Mouse (Mus musculus) heart, embryonic 11.5 days (tissue): Measurements from ENCODE around the gene Slc32a1. TPM values are rescaled to one million over a fixed set of nuclear protein-coding genes. Genes with fewer than 3 reads are reported as not detected.

Experiments used
- ATAC-seq: fragments of 200-750 bp; cut with Nextera tagmentation; replicated peaks from 2 replicates; pipeline ENCODE4 v1.8.0; 2017; ENCODE audit warnings: moderate library complexity; ENCODE audit not compliant: insufficient number of reproducible peaks, low FRiP score, low TSS enrichment
- H3K27ac ChIP-seq: fragments of 300-500 bp; sonication (generic); 2 replicates; pipeline ENCODE4 v1.5.1; 2014; ENCODE audit warnings: mild to moderate bottlenecking, low read depth, low read length
- H3K27me3 ChIP-seq: fragments of 300-500 bp; sonication (generic); 2 replicates; pipeline ENCODE4 v1.6.1; 2014; ENCODE audit warnings: mild to moderate bottlenecking, low read length, mixed read lengths; ENCODE audit not compliant: control insufficient read depth, insufficient read depth
- H3K36me3 ChIP-seq: fragments of 300-500 bp; sonication (generic); 2 replicates; pipeline ENCODE4 v1.6.1; 2014; ENCODE audit warnings: mild to moderate bottlenecking, low read length, moderate library complexity, mixed read lengths; ENCODE audit not compliant: control insufficient read depth, insufficient read depth
- H3K4me1 ChIP-seq: fragments of 300-500 bp; sonication (generic); 2 replicates; pipeline ENCODE4 v1.6.1; 2014; ENCODE audit warnings: low read length; ENCODE audit not compliant: control insufficient read depth, insufficient read depth
- H3K4me2 ChIP-seq: fragments of 300-500 bp; sonication (generic); 2 replicates; pipeline ENCODE4 v1.6.1; 2014; ENCODE audit warnings: mild to moderate bottlenecking, moderate library complexity
- H3K4me3 ChIP-seq: fragments of 300-500 bp; sonication (generic); 2 replicates; pipeline ENCODE4 v1.5.1; 2014; ENCODE audit warnings: low read depth, low read length
- H3K9ac ChIP-seq: fragments of 300-500 bp; sonication (generic); 2 replicates; pipeline ENCODE4 v1.6.1; 2014; ENCODE audit warnings: mild to moderate bottlenecking, low read depth, low read length, moderate library complexity
- H3K9me3 ChIP-seq: fragments of 300-500 bp; sonication (generic); replicated peaks from 2 replicates; pipeline ENCODE4 v1.6.1; 2016; ENCODE audit warnings: low read length; ENCODE audit not compliant: control insufficient read depth
- WGBS: fragments of 180-500 bp; shearing (Covaris S2); extraction: QIAGEN DNeasy Blood & Tissue Kit; methylation state at CpG from one replicate; pipeline ENCODE4 v1.1.7; 2014; ENCODE audit not compliant: insufficient replicate concordance; 5-methylcytosine and 5-hydroxymethylcytosine counted together
- polyA plus RNA-seq: library from polyadenylated mRNA; unstranded; fragments of >200 nt; fragmentation: Nextera tagmentation; extraction: Ambion mirVana; gene quantifications from 2 replicates; pipeline ENCODE4 v1.2.1, GENCODE M21; 2014

Slc32a1 gene
- polyA plus RNA-seq, 1 experiment from 2014 or later: 0.07 TPM

- no peak overlapping the region for H3K4me2 ChIP-seq
- no peaks in the 10 kb centered on the region for H3K36me3 ChIP-seq
- WGBS: 58% methylated on average over 3 of the region's 3 CpGs
- no peaks in the 10 kb centered on the region for H3K9me3 ChIP-seq
- ATAC-seq: no peak
- H3K9ac ChIP-seq: no peak overlapping the region
- no peak overlapping the region for H3K27ac ChIP-seq
- H3K27me3 ChIP-seq: peaks cover 10% of the 10 kb centered on the region
- H3K4me1 ChIP-seq: no peaks in the 10 kb centered on the region
- no peak overlapping the region for H3K4me3 ChIP-seq
These were observed 20.1 kb upstream of the Slc32a1 start for GRCm38 (mm10) chr2:158590495-158590894.

DNA sequence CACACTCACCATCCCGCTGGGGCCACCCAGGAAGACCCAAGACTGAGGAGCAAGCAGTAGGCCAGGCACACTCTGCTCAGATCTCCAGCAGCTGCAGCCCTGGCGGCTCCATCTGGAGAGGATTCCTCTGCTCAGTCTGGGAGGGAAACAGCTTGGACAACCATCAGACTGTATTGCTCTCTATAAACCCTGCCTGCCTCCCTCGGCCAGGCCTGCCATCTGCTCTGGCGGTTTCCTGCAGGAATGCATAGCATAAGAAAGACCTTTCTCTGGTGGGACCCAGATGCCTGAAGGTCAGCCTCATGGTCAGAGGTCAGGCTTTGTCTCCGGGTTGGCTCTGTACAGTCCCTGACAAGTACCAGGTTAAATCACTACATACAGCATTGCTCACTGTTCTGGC lies 19.3 kb upstream of the Slc32a1 start:
- no peaks in the 10 kb centered on the region for H3K9me3 ChIP-seq
- no peak overlapping the region for H3K4me2 ChIP-seq
- no peaks in the 10 kb centered on the region for H3K36me3 ChIP-seq
- H3K9ac ChIP-seq: no peak overlapping the region
- 43% methylated on average over 5 of the region's 5 CpGs for WGBS
- no peak overlapping the region for H3K4me3 ChIP-seq
- no peak overlapping the region for H3K27ac ChIP-seq
- H3K27me3 ChIP-seq: peaks cover 14% of the 10 kb centered on the region
- no peaks in the 10 kb centered on the region for H3K4me1 ChIP-seq
- ATAC-seq: no peak

DNA sequence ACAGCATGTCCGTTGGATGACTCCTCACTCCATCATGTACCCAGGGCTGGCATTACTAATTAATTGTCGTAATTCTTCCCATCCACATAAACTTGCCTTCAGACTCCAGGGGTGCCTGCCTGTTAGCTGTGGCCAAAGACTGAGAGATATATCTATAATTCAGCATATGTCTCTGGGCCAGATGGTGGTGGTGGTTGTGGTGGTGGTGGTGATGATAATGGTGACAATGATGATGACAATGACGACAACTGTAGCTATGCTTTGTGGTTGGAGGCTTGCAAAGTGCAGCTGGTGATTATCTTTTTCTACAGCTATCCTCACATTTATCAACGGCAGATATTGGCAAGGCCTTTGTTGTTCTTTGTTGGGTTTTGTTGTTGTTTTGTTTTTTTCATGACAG lies 17.2 kb upstream of the Slc32a1 start:
- WGBS: 73% methylated on average over 4 of the region's 4 CpGs
- peaks cover 13% of the 10 kb centered on the region for H3K27me3 ChIP-seq
- no peak overlapping the region for H3K9ac ChIP-seq
- ATAC-seq: no peak
- no peaks in the 10 kb centered on the region for H3K4me1 ChIP-seq
- H3K36me3 ChIP-seq: no peaks in the 10 kb centered on the region
- no peak overlapping the region for H3K27ac ChIP-seq
- no peaks in the 10 kb centered on the region for H3K9me3 ChIP-seq
- H3K4me3 ChIP-seq: no peak overlapping the region
- no peak overlapping the region for H3K4me2 ChIP-seq

DNA sequence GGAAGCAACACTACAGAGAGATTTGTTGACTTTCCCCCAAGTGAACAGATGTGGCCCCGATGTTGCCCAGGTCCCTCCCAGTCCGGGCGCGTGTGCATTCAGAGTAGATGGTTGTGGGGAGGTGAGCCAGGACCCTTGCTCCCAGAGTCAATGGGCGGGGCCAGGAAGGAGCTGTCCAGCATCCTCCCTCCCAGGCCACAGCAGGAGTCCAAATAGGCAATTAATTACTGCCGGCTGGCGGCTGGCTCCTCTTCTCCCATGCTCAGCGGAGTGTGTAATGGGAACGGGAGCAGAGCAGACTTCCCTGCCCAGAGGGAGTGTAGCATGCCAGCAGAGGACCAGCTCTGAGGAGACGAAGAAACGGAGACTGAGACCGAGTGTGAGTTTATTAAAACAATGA lies 15.5 kb upstream of the Slc32a1 start:
- 2% methylated on average over 12 of the region's 12 CpGs for WGBS

GRCm38 (mm10) chr2:158595577-158595976 lies 15.0 kb upstream of the Slc32a1 start:
- peaks cover 12% of the 10 kb centered on the region for H3K27me3 ChIP-seq

More for the DNA sequence above, 15.5 kb upstream of the Slc32a1 start:
- Histone ChIP-seq H3K27ac (no peak overlapping the region), H3K4me2 (no peak overlapping the region), H3K36me3 (no peaks in the 10 kb centered on the region), H3K4me1 (no peaks in the 10 kb centered on the region), H3K27me3 (peaks cover 12% of the 10 kb centered on the region), H3K4me3 (no peak overlapping the region), H3K9me3 (no peaks in the 10 kb centered on the region), H3K9ac (no peak overlapping the region)
- ATAC-seq: no peak

GRCm38 (mm10) chr2:158596803-158597202 lies 13.8 kb upstream of the Slc32a1 start:
- peaks cover 12% of the 10 kb centered on the region for H3K27me3 ChIP-seq
- H3K4me1 ChIP-seq: no peaks in the 10 kb centered on the region
- H3K27ac ChIP-seq: no peak overlapping the region
- no peak overlapping the region for H3K9ac ChIP-seq
- no peaks in the 10 kb centered on the region for H3K9me3 ChIP-seq
- H3K4me2 ChIP-seq: no peak overlapping the region
- H3K4me3 ChIP-seq: no peak overlapping the region
- no peaks in the 10 kb centered on the region for H3K36me3 ChIP-seq
- no peak for ATAC-seq
- WGBS: 39% methylated on average over 1 of the region's 1 CpGs

More at GRCm38 (mm10) chr2:158595577-158595976, 15.0 kb upstream of the Slc32a1 start:
- no peaks in the 10 kb centered on the region for H3K36me3 ChIP-seq
- 23% methylated on average over 7 of the region's 7 CpGs for WGBS
- no peaks in the 10 kb centered on the region for H3K9me3 ChIP-seq
- no peak overlapping the region for H3K4me2 ChIP-seq
- ATAC-seq: no peak
- no peak overlapping the region for H3K4me3 ChIP-seq
- no peak overlapping the region for H3K27ac ChIP-seq
- H3K9ac ChIP-seq: no peak overlapping the region
- H3K4me1 ChIP-seq: no peaks in the 10 kb centered on the region

- Histone ChIP-seq H3K9ac (no peak overlapping the region), H3K4me3 (no peak overlapping the region), H3K36me3 (no peaks in the 10 kb centered on the region), H3K9me3 (no peaks in the 10 kb centered on the region), H3K27ac (no peak overlapping the region), H3K27me3 (peaks cover 8% of the 10 kb centered on the region), H3K4me1 (no peaks in the 10 kb centered on the region), H3K4me2 (no peak overlapping the region)
- ATAC-seq: no peak
- 23% methylated on average over 3 of the region's 3 CpGs for WGBS
These were observed 10.1 kb upstream of the Slc32a1 start for GRCm38 (mm10) chr2:158600517-158600916.

DNA sequence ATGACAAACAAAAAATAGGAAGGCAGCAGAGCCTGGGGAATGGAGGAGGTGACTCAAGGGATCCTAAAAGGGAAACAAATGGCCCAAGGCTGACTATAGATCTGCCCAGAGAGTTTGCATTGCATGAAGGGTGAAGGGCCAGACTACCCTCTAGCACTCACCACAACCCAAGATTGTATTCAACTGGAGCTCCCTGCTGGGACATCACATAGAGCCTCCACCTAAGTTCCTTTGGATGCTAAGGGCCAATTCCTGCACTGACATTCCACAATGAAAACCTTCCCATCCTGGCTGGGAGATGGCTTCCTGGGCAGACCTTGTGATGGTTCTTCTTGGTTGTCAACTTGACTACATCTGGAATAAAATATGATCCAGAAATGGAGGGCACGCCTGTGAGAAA lies 9.2 kb upstream of the Slc32a1 start:
- Histone ChIP-seq H3K27ac (no peak overlapping the region), H3K9me3 (no peaks in the 10 kb centered on the region), H3K36me3 (no peaks in the 10 kb centered on the region), H3K4me3 (no peak overlapping the region), H3K9ac (no peak overlapping the region), H3K4me1 (no peaks in the 10 kb centered on the region), H3K4me2 (no peak overlapping the region), H3K27me3 (peaks cover 5% of the 10 kb centered on the region; the same call in 1 of the 2 replicates)
- 76% methylated on average over 1 of the region's 1 CpGs for WGBS
- ATAC-seq: no peak

GRCm38 (mm10) chr2:158602663-158603062 lies 7.9 kb upstream of the Slc32a1 start:
- no peak overlapping the region for H3K27ac ChIP-seq
- no peaks in the 10 kb centered on the region for H3K4me1 ChIP-seq
- no peaks in the 10 kb centered on the region for H3K9me3 ChIP-seq
- no peak overlapping the region for H3K4me2 ChIP-seq
- no peak for ATAC-seq
- no peaks in the 10 kb centered on the region for H3K36me3 ChIP-seq
- no peak overlapping the region for H3K9ac ChIP-seq
- 40% methylated on average over 15 of the region's 15 CpGs for WGBS
- peaks cover 16% of the 10 kb centered on the region for H3K27me3 ChIP-seq
- no peak overlapping the region for H3K4me3 ChIP-seq
